Comparison of ENCODE assay signal across 9 mouse cellular contexts in genomic region chr3:122244759-122245158, GRCm38 (mm10). TPM values are rescaled to one million over a fixed set of nuclear protein-coding genes. Genes with fewer than 3 reads are reported as not detected.
DNase-seq lines count a peak whose midpoint lies in the region; ATAC-seq and TF ChIP-seq lines count a peak whose summit lies in the region.
"Had no signal": no experiment of that assay in that cellular context is flagged by ENCODE, and none has a peak within 500 bp of the region (broad histone marks: within the 10 kb centered on the region; RNA-seq: fewer than 3 reads in every experiment).

No protein-coding gene starts in this region.

- H3K9ac ChIP-seq in heart, embryonic 15.5 days: no peak overlapping the region
- no peak overlapping the region for H3K9ac ChIP-seq in hindbrain, embryonic 12.5 days
- peak overlapping the region; percentile 47; the same call in 1 of the 2 replicates for H3K9ac ChIP-seq in midbrain, embryonic 11.5 days (ENCODE audit: low read length)

- no peaks in the 10 kb centered on the region for H3K9me3 ChIP-seq in heart, embryonic 15.5 days (replicated peaks)
- no peaks in the 10 kb centered on the region for H3K9me3 ChIP-seq in hindbrain, embryonic 12.5 days (replicated peaks)
- no peaks in the 10 kb centered on the region for H3K9me3 ChIP-seq in midbrain, embryonic 11.5 days (ENCODE audit: control insufficient read depth, low read length)
- H3K9me3 ChIP-seq: G1E had no signal

- H3K27ac ChIP-seq in heart, embryonic 15.5 days: 0 out of 2 replicates have a peak overlapping the region, but pooled peaks have one; percentile 15
- peak overlapping the region; percentile 62 for H3K27ac ChIP-seq in hindbrain, embryonic 12.5 days
- H3K27ac ChIP-seq in midbrain, embryonic 11.5 days (ENCODE audit: low read depth, low read length): no peak overlapping the region
- H3K27ac ChIP-seq in thymus, adult 2 months (ENCODE audit: control insufficient read depth, insufficient read depth, low read length): no peak overlapping the region

- H3K4me3 ChIP-seq in heart, embryonic 15.5 days: peak overlapping the region; percentile 96
- peak overlapping the region; percentile 84 for H3K4me3 ChIP-seq in hindbrain, embryonic 12.5 days
- H3K4me3 ChIP-seq in midbrain, embryonic 11.5 days (ENCODE audit: low read depth, low read length): no peak overlapping the region; the same call in 1 of the 2 replicates
- no peak overlapping the region for H3K4me3 ChIP-seq in thymus, adult 2 months (ENCODE audit: control insufficient read depth, insufficient read depth, low read length)

- H3K27me3 ChIP-seq in heart, embryonic 15.5 days: no peaks in the 10 kb centered on the region
- H3K27me3 ChIP-seq in hindbrain, embryonic 12.5 days: no peaks in the 10 kb centered on the region
- no peaks in the 10 kb centered on the region for H3K27me3 ChIP-seq in midbrain, embryonic 11.5 days (ENCODE audit: control insufficient read depth, insufficient read depth, low read length)
- no peaks in the 10 kb centered on the region for H3K27me3 ChIP-seq in thymus, adult 2 months (ENCODE audit: control insufficient read depth, insufficient read depth, low read length)

- DNase-seq in heart, adult 11 months: no peak
- peak; percentile 35 for DNase-seq in MEL-GATA-1-ER (ENCODE audit: extremely low read depth, low read depth)
- no peak for DNase-seq in midbrain, embryonic 11.5 days (ENCODE audit: low spot score, missing footprints)
- DNase-seq in right cerebral cortex, postnatal 10 days (ENCODE audit: low spot score in 2 of 2): no peak
- no peak for DNase-seq in B cell, adult 2 months
- DNase-seq in thymus, adult 2 months: no peak

- H3K4me2 ChIP-seq in heart, embryonic 15.5 days: peak overlapping the region; percentile 61
- H3K4me2 ChIP-seq in hindbrain, embryonic 12.5 days (replicated peaks): peak overlapping the region; percentile 72
- peak overlapping the region; percentile 41 for H3K4me2 ChIP-seq in midbrain, embryonic 11.5 days

- no peak for TF ChIP-seq CTCF in thymus, adult 2 months (IDR thresholded peaks at IDR 0.05; ENCODE audit: borderline replicate concordance, control insufficient read depth, extremely low read depth, insufficient read depth, low read length, poor library complexity)

- TF ChIP-seq POLR2A in thymus, adult 2 months (IDR thresholded peaks at IDR 0.05; ENCODE audit: control insufficient read depth, extremely low read depth, insufficient read depth, low read length, poor library complexity): no peak

- WGBS in heart, embryonic 15.5 days: 55% methylated on average over 6 of the region's 6 CpGs
- WGBS in hindbrain, embryonic 12.5 days: 58% methylated on average over 6 of the region's 6 CpGs
- 53% methylated on average over 6 of the region's 6 CpGs for WGBS in midbrain, embryonic 11.5 days
- 49% methylated on average over 6 of the region's 6 CpGs for WGBS in thymus, adult 2 months

- H3K4me1 ChIP-seq in heart, embryonic 15.5 days (replicated peaks): peaks cover 30% of the 10 kb centered on the region
- peaks cover 15% of the 10 kb centered on the region for H3K4me1 ChIP-seq in hindbrain, embryonic 12.5 days
- H3K4me1 ChIP-seq in midbrain, embryonic 11.5 days (ENCODE audit: control insufficient read depth, insufficient read depth, low read length): peaks cover 7% of the 10 kb centered on the region
- H3K4me1 ChIP-seq in thymus, adult 2 months (replicated peaks; ENCODE audit: control insufficient read depth, insufficient read depth, low read length): peaks cover 7% of the 10 kb centered on the region; the same call in 1 of the 2 replicates

- no peak for ATAC-seq in heart, embryonic 15.5 days (replicated peaks; ENCODE audit: insufficient number of reproducible peaks, insufficient read depth, low FRiP score, low read depth)
- peak; percentile 0; the same call in 1 of the 2 replicates for ATAC-seq in hindbrain, embryonic 12.5 days (ENCODE audit: low FRiP score)
- ATAC-seq in midbrain, embryonic 11.5 days (ENCODE audit: low FRiP score): 0 out of 2 replicates have a peak, but pooled peaks have one; percentile 0

- H3K36me3 ChIP-seq in heart, embryonic 15.5 days: no peaks in the 10 kb centered on the region
- no peaks in the 10 kb centered on the region for H3K36me3 ChIP-seq in hindbrain, embryonic 12.5 days
- H3K36me3 ChIP-seq in midbrain, embryonic 11.5 days (ENCODE audit: control insufficient read depth, insufficient read depth, low read length): no peaks in the 10 kb centered on the region
- no peaks in the 10 kb centered on the region for H3K36me3 ChIP-seq in thymus, adult 2 months (ENCODE audit: control insufficient read depth, insufficient read depth, low read length)

RNA-seq across cellular contexts. Expression of gene Gclm, which starts 0.6 kb away (rescaled TPM):
- 65.6 and 71.9 TPM in 2 replicates for polyA plus RNA-seq in heart, embryonic 15.5 days (2015; fragmentation: Nextera tagmentation; extraction: Ambion mirVana)
- polyA plus RNA-seq in hindbrain, embryonic 12.5 days (2016; fragmentation: Nextera tagmentation; extraction: Ambion mirVana): 72.4 and 72.9 TPM in 2 replicates
- 56.7 and 61.0 TPM in 2 replicates for polyA plus RNA-seq in midbrain, embryonic 11.5 days (2014; fragmentation: Nextera tagmentation; extraction: Ambion mirVana)
- polyA plus RNA-seq in thymus, adult 2 months (2012; rRNA removed): 32.5 and 53.3 TPM in 2 replicates

RNA-seq across cellular contexts. Expression of gene Dnttip2, which starts 29.4 kb away (rescaled TPM):
- polyA plus RNA-seq in heart, embryonic 15.5 days (2015; fragmentation: Nextera tagmentation; extraction: Ambion mirVana): 37.7 and 38.4 TPM in 2 replicates
- 70.1 and 75.0 TPM in 2 replicates for polyA plus RNA-seq in hindbrain, embryonic 12.5 days (2016; fragmentation: Nextera tagmentation; extraction: Ambion mirVana)
- polyA plus RNA-seq in midbrain, embryonic 11.5 days (2014; fragmentation: Nextera tagmentation; extraction: Ambion mirVana): 96.8 and 104 TPM in 2 replicates
- 11.1 and 11.6 TPM in 2 replicates for polyA plus RNA-seq in thymus, adult 2 months (2012; rRNA removed)

RNA-seq across cellular contexts. Expression of gene Bcar3, which starts 49.2 kb away (rescaled TPM):
- 3.9 and 5.7 TPM in 2 replicates for polyA plus RNA-seq in heart, embryonic 15.5 days (2015; fragmentation: Nextera tagmentation; extraction: Ambion mirVana)
- polyA plus RNA-seq in hindbrain, embryonic 12.5 days (2016; fragmentation: Nextera tagmentation; extraction: Ambion mirVana): 8.1 and 8.8 TPM in 2 replicates
- 16.6 and 16.7 TPM in 2 replicates for polyA plus RNA-seq in midbrain, embryonic 11.5 days (2014; fragmentation: Nextera tagmentation; extraction: Ambion mirVana)
- 8.2 and 9.9 TPM in 2 replicates for polyA plus RNA-seq in thymus, adult 2 months (2012; rRNA removed)
- polyA plus RNA-seq: G1E had no signal

Comparison
In these comparisons a context has a peak if more than half of its experiments do, and no peak if none do; other contexts are left out.
1. H3K27ac ChIP-seq: peak in heart, embryonic 15.5 days (single experiment) and hindbrain, embryonic 12.5 days (single experiment); none in midbrain, embryonic 11.5 days (single experiment) and thymus, adult 2 months (single experiment).
2. H3K4me3 ChIP-seq: peak in heart, embryonic 15.5 days (single experiment) and hindbrain, embryonic 12.5 days (single experiment); none in midbrain, embryonic 11.5 days (single experiment) and thymus, adult 2 months (single experiment).
3. Peak in every context shown above with its lines, with median percentiles within 50 percentile points of each other: H3K4me2 ChIP-seq.